Mouse (Mus musculus): Measurements from ENCODE around the gene Des. TPM values are rescaled to one million over a fixed set of nuclear protein-coding genes. Genes with fewer than 3 reads are reported as not detected.

Gene Des
- polyA plus RNA-seq, 1 experiment: 3.2 TPM

DNA sequence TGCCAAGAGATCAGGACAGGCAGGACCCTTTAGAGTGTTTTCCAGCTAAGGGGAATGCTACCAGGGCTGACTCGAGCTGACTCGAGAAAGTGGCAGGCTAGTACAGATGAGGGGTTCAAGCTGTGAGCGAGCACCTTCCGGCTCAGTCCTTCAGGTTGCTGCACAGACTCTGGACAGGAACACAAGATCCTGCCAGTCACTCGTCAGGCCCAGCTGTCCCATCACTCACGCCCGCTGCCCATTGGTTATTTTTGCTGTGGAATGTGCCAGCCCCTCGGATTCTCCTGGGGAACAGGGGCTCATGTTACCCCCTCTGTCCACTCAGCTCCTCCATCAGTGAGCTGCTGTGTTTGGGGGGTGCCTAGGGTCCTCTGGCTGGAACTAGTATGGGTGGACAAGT lies 19.8 kb downstream of the Des start:
- Histone ChIP-seq H3K4me1 (ENCODE audit: control insufficient read depth, insufficient read depth, low read length) (0 out of 2 replicates have a peak, but pooled peaks cover 1% of the 10 kb centered on the region), H3K4me3 (ENCODE audit: insufficient read depth, low read length) (no peak overlapping the region), H3K27ac (ENCODE audit: insufficient read depth, low read length) (no peak overlapping the region)
- TF ChIP-seq CTCF (IDR thresholded peaks at IDR 0.05; ENCODE audit: extremely low read depth, insufficient read depth, low read length) (no peak), POLR2A (IDR thresholded peaks at IDR 0.05; ENCODE audit: extremely low read depth, insufficient read depth, low read length) (no peak)

DNA sequence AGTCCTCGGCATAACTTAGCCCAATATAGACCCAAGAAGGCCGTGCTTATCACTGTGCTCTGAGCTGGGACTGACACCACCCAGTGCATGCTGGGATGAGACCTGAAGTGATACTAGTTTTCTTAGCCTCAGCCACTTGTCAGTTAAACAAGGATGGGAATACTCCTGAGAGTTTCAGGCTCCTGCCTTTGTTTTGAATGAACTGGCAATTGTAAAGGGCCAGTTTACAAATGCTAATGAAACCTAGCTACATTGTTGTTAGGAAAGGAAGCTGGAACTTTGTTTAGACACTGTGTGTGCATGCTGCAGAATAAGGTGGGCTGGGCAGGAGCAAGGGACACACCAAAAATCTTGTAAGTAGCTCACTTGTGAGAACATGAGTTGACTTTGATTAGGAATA lies 20.8 kb downstream of the Des start:
- no peak overlapping the region for H3K27ac ChIP-seq (ENCODE audit: insufficient read depth, low read length)
- H3K4me1 ChIP-seq (ENCODE audit: control insufficient read depth, insufficient read depth, low read length): 0 out of 2 replicates have a peak, but pooled peaks cover 1% of the 10 kb centered on the region
- TF ChIP-seq POLR2A (IDR thresholded peaks at IDR 0.05; ENCODE audit: extremely low read depth, insufficient read depth, low read length): no peak
- no peak for TF ChIP-seq CTCF (IDR thresholded peaks at IDR 0.05; ENCODE audit: extremely low read depth, insufficient read depth, low read length)
- H3K4me3 ChIP-seq (ENCODE audit: insufficient read depth, low read length): peak overlapping the region; percentile 61; the same call in 1 of the 2 replicates

DNA sequence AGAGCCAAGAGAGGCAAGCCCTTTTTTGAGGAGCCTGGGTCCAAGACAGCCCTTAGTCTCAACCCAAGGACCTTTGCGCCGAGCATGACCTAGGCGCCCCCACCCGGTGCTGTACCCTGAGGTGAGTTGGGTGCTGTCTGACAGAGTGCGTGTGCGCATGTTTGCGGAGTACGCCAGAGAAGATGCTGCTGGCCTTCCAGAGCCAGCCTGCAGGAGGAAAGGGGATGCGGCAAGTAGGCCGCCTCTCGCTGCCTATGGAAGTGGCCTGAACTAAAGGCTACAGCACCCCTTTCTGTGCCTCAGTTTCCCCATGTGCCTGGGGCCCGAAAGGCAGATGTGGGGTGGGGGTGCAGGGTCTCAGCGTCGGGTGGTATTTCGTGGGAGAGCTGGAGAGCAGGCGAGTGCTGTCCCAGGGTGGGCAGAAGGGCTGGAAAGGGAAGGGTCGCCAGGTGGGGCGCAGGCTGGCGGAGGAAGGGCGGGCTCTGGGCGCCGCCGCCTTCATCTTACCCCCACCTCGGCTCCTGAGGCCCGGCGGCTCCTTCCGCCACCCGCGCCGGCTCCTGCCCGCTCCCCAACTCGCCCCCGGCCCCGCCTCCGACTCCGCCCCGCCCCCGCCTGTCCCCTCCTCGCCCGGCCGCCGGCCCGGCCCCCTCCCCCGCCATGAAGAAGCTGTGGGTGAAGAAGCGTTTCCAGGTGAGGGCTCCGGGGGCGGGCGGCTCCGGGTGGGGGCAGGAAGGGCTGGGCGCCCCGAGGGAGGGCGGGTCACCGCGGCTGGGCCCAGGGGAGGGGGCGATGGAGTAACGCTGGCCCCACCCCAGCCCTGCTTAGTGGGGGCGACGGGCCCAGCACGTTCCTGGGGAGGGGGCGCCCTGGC lies 21.6 kb downstream of the Des start:
- Histone ChIP-seq H3K27ac (ENCODE audit: insufficient read depth, low read length) (peak overlapping the region; percentile 98), H3K4me1 (ENCODE audit: control insufficient read depth, insufficient read depth, low read length) (0 out of 2 replicates have a peak, but pooled peaks cover 1% of the 10 kb centered on the region), H3K4me3 (ENCODE audit: insufficient read depth, low read length) (peak overlapping the region; percentile 61)
- TF ChIP-seq POLR2A (IDR thresholded peaks at IDR 0.05; ENCODE audit: extremely low read depth, insufficient read depth, low read length) (peak; percentile 81; the same call in 1 of the 2 replicates), CTCF (IDR thresholded peaks at IDR 0.05; ENCODE audit: extremely low read depth, insufficient read depth, low read length) (no peak)

DNA sequence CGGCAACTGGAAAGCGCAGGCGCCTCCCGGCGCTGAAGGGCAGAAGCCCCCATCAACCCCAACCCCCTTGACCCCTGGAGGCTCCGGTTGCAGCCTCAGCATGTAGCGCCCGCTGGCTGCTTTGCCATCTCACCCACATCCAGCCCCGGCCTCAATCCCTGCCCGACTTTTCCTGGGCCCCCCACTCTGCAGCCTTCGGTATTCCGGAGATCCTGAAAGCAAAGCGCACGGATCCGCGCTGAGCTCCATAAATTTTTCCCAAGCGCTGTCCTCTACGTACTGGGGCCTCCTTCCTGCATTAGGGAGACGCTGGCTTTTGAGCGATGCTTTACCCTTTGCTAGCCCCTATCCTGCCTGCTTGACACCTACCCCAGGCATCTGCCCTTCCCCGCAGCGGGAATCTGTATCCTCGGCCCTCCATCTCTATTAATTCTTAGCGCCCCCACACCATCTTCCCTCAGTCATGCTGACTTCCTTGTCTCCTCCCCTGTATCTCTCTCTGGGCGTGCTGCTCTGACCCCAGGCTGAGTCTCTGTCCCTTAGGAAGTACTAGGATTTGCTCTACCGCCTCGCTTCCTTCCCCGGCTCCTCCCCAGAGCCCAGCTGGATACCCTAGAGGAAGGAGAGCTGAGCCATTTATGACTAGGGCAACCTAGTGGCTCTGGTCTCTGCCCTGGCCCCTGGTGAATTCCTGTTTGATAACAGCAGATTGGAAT lies 22.4 kb downstream of the Des start:
- H3K27ac ChIP-seq (ENCODE audit: insufficient read depth, low read length): peak overlapping the region; percentile 57
- peak overlapping the region; percentile 61 for H3K4me3 ChIP-seq (ENCODE audit: insufficient read depth, low read length)
- 0 out of 2 replicates have a peak, but pooled peaks cover 1% of the 10 kb centered on the region for H3K4me1 ChIP-seq (ENCODE audit: control insufficient read depth, insufficient read depth, low read length)
- TF ChIP-seq CTCF (IDR thresholded peaks at IDR 0.05; ENCODE audit: extremely low read depth, insufficient read depth, low read length) (no peak), POLR2A (IDR thresholded peaks at IDR 0.05; ENCODE audit: extremely low read depth, insufficient read depth, low read length) (0 out of 2 replicates have a peak, but pooled peaks have one; percentile 36)

DNA sequence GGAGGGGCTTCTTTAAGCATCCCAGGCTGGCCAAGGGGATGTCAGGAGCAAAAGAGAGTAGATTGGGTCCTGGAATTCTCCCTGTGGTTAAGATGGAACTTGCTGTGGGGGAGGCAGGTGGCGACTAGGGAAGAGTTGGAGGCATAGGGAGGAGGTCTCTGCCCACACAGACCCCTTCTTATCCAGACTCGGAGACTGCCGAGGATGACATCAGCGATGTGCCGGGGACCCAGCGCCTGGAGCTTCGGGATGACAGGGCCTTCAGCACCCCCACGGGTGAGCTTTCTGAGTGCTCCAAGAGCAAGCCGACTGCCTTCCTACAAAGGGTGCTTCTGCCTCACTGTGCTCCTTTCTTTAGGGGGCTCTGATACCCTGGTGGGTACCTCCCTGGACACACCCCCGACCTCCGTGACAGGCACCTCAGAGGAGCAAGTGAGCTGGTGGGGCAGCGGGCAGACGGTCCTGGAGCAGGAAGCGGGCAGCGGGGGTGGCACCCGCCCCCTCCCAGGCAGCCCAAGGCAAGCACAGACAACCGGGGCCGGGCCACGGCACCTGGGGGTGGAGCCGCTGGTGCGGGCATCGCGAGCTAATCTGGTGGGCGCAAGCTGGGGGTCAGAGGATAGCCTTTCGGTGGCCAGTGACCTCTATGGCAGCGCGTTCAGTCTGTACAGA lies 24.5 kb downstream of the Des start:
- Histone ChIP-seq H3K4me3 (ENCODE audit: insufficient read depth, low read length) (peak overlapping the region; percentile 87), H3K27ac (ENCODE audit: insufficient read depth, low read length) (peak overlapping the region; percentile 97), H3K4me1 (ENCODE audit: control insufficient read depth, insufficient read depth, low read length) (0 out of 2 replicates have a peak, but pooled peaks cover 1% of the 10 kb centered on the region)
- 0 out of 2 replicates have a peak, but pooled peaks have one; percentile 18 for TF ChIP-seq POLR2A (IDR thresholded peaks at IDR 0.05; ENCODE audit: extremely low read depth, insufficient read depth, low read length)
- no peak for TF ChIP-seq CTCF (IDR thresholded peaks at IDR 0.05; ENCODE audit: extremely low read depth, insufficient read depth, low read length)

DNA sequence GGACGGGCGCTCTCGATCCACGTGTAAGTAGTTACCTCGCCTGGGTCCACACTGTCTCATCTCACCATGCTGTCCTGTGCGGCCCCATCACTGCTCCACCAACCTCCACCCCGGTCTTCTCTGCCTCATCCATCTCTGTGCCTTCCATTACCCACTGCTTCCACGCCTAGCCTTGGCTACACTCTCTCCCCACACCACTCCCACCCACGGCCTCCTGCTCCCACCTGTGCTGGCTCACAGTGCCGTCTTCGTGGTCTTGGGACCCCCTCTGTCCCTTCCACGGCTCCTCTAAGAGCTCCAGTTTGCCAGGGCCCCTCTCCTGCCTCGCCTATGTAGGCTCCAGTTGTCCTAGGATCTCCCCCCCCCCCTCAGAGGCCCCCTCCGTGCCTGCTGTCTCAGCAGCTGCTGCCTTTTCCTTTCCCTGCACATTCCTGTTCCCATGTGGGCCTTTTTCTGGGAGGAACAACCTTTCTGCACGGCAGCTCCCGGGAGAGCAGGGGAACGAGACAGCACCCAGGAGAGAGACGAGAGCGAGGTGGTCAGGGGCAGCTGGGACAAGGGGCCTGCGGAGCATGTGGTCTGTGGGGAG lies 25.1 kb downstream of the Des start:
- TF ChIP-seq POLR2A (IDR thresholded peaks at IDR 0.05; ENCODE audit: extremely low read depth, insufficient read depth, low read length): peak; percentile 21; the same call in 1 of the 2 replicates
- no peak for TF ChIP-seq CTCF (IDR thresholded peaks at IDR 0.05; ENCODE audit: extremely low read depth, insufficient read depth, low read length)
- Histone ChIP-seq H3K27ac (ENCODE audit: insufficient read depth, low read length) (peak overlapping the region; percentile 97), H3K4me3 (ENCODE audit: insufficient read depth, low read length) (peak overlapping the region; percentile 87), H3K4me1 (ENCODE audit: control insufficient read depth, insufficient read depth, low read length) (0 out of 2 replicates have a peak, but pooled peaks cover 1% of the 10 kb centered on the region)

DNA sequence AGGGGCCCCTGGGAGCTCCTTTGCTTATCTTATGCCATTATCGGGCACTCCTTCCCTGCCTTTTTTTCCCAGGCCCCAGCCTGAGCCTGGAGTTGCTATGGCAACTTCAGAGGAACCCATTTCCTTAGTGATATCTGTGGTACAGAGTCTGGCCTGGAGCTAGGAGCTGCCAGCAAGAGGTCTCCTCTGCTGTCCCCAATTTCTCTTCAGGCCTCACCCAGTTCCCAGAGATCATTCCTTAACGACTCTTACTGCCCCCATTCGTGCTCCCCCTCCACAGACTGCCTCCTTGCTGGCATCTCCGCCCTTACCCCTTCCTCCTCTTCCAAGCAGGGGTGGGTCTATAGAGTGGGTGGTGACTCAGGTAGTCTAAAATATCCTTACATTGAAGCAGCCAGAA lies 26.0 kb downstream of the Des start:
- Histone ChIP-seq H3K4me1 (ENCODE audit: control insufficient read depth, insufficient read depth, low read length) (no peaks in the 10 kb centered on the region), H3K4me3 (ENCODE audit: insufficient read depth, low read length) (peak overlapping the region; percentile 87), H3K27ac (ENCODE audit: insufficient read depth, low read length) (peak overlapping the region; percentile 89)
- TF ChIP-seq POLR2A (IDR thresholded peaks at IDR 0.05; ENCODE audit: extremely low read depth, insufficient read depth, low read length) (0 out of 2 replicates have a peak, but pooled peaks have one; percentile 12), CTCF (IDR thresholded peaks at IDR 0.05; ENCODE audit: extremely low read depth, insufficient read depth, low read length) (no peak)

DNA sequence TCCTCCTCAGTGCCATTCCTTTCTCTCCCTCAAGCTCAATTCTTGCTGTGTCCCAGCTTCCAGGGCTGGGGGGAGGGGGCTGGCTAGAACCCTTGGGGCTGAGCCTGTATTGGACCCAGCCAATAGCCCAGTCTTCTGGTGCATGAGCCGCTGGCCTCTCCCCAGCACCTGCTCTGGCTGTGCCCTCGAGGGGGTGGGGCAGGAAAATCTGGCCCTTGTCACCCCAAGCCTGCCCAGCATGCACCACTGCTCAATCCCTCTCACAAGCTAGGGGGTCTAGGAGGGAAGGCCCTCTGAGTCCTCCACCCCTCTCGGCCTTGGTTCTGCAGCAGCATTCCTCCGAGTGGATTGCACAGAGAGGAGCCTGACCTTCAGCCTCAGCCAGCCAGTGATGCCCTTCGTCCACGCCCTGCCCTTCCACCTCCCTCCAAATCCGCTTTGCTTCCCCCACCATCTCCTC lies 27.4 kb downstream of the Des start:
- Histone ChIP-seq H3K4me3 (ENCODE audit: insufficient read depth, low read length) (peak overlapping the region; percentile 30), H3K4me1 (ENCODE audit: control insufficient read depth, insufficient read depth, low read length) (peaks cover 4% of the 10 kb centered on the region; the same call in 1 of the 2 replicates), H3K27ac (ENCODE audit: insufficient read depth, low read length) (peak overlapping the region; percentile 78)
- TF ChIP-seq POLR2A (IDR thresholded peaks at IDR 0.05; ENCODE audit: extremely low read depth, insufficient read depth, low read length) (no peak), CTCF (IDR thresholded peaks at IDR 0.05; ENCODE audit: extremely low read depth, insufficient read depth, low read length) (no peak)

Measured in cortical plate, adult 2 months (tissue).